Mouse (Mus musculus) liver, adult 2 months (tissue): ENCODE results near the gene Notch4.

Experiments used
- CTCF ChIP-seq: fragments of 200-500 bp; IDR thresholded peaks from 2 replicates; pipeline ENCODE4 v1.5.1; 2011; ENCODE audit warnings: low read depth, low read length, control low read depth
- POLR2A ChIP-seq: fragments of 200-500 bp; IDR thresholded peaks from 2 replicates; pipeline ENCODE4 v1.6.1; 2011; ENCODE audit warnings: low read length, control low read depth; ENCODE audit not compliant: insufficient read depth; ENCODE audit errors: extremely low read depth

- TF ChIP-seq CTCF (no peak), POLR2A (no peak)
Observed at GRCm38 (mm10) chr17:34599891-34600290, 35.8 kb downstream of the Notch4 start.
